Mouse (Mus musculus) kidney, postnatal 36 days (tissue): ENCODE measurements around the gene Pabpc1l.
"Not testable (repeated sequence)": the region's sequence is repeated elsewhere in the genome, so short reads cannot be mapped to it uniquely, and the experiment has no call there.

Experiments
- DNase-seq, 2 experiments: peaks; one replicate each; pipeline ENCODE4 v3.0.0; 2021 to 2022; ENCODE audit warnings: mixed read lengths in 2 of 2

The Pabpc1l gene

GRCm38 (mm10) chr2:164038407-164039028, 13.3 kb downstream of the Pabpc1l start:
- DNase-seq: no peak

DNA sequence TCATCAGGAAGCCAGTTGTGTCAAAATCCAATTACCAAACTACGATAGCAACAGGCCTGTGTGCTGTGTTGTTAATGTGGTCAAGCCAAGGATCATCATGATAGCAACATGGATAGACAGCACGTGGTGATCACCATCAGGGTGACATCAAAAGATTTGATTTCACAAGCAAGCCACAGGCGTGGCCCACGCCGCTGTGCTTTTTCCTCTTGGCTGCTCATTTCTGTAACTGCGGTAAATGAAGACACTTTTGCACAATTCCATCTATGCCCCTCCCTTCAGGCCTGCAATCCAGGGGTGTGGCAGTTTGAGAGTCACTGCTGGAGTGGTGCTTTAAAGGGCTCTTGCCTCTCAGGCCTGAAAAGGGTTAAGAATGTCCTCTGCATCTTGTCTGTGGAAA, 15.7 kb downstream of the Pabpc1l start:
- no peak for DNase-seq

DNA sequence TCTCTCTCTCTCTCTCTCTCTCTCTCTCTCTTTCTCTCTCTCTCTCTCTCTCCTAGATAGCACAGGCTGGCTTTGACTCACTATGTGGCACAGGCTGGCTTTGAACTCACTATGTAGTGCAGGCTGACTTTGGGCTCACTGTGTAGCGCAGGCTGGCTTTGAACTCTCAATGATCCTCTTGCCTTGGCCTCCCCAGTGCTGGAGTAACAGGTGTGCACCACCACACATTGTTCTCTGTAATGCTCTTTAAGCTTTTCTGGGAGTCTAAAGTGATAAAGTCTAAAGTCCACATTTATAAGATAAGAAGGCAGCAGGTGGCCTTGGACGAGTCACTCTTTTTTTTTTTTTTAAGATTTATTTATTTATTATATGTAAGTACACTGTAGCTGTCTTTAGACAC, 16.3 kb downstream of the Pabpc1l start:
- no peak for DNase-seq

- DNase-seq: peak; percentile 38 to 60
Observed at GRCm38 (mm10) chr2:164047197-164047690, 22.0 kb downstream of the Pabpc1l start.

DNA sequence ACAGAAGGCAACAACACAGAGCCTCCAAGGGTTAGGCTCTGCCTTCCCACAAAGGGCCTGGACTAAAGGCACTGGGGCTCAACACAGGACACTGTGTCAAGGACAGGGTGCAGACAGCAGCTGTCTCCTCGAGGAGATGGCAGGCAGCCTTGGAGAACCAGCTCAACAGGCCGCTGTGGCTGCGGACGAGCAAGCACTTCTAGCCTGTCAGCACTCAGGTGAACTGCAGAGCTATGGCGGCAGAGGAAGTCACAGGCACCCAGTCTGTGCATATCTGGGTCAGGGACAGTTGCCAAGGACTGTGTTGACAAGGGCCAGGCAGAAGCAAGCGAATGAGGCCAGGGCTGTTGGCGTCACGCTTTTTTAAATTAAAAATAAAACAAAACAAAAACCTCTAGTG, 28.5 kb downstream of the Pabpc1l start:
- DNase-seq: peak; percentile 37 to 44

- DNase-seq: no peak
Observed at GRCm38 (mm10) chr2:164054671-164055070, 29.4 kb downstream of the Pabpc1l start.

GRCm38 (mm10) chr2:164059634-164060235, 34.5 kb downstream of the Pabpc1l start:
- peak in 1 of 2 experiments; percentile 23 for DNase-seq

- no peak for DNase-seq
Observed at GRCm38 (mm10) chr2:164070142-164070764, 45.0 kb downstream of the Pabpc1l start, which contains the start of gene Stk4. Stk4 (plus strand) TSS chr2:164070322.

DNA sequence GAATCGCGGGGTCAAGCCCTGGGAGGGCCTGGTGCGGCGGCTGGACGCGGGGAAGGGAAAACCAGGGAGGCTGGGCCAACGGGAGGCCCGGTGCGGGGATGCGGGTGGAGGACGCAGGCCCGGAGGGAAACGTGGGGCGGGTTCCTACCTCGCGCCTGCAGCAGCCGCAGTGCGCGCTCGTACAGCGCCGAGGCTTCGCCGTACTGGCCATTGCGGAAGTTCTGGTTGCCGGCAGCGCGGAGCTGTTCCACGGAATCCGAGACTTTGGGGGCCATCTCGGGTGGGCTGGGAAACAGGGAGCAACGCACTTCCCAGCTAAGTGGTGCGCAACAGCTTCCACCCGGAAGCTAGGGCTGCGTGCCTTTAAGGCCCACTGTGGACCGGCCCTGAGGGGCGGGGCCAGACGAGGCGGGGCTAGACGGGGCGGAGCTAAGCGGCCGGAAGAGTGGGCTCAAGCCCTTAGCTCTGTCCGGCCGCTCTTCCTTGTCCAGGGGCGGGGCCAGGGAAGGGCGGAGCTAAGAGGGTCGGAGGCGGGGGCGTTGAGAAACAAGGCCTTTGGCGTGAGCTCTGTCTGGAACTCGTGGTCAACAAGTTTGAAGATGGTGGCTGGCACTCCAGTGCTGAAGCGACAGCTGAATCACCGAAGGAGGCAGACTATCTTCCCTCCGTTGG, 45.7 kb downstream of the Pabpc1l start, which contains the start of gene Tomm34:
Gene Tomm34 (minus strand): TSS at position 405 of the 672 bp plus-strand sequence.
- DNase-seq: peak; percentile 97 to 99

- DNase-seq: not testable (repeated sequence)
Observed at GRCm38 (mm10) chr2:164071437-164071820, 46.2 kb downstream of the Pabpc1l start.

- no peak for DNase-seq
Observed at GRCm38 (mm10) chr2:164072109-164072508, 46.9 kb downstream of the Pabpc1l start.

- no peak for DNase-seq
Observed at GRCm38 (mm10) chr2:164073120-164073519, 47.9 kb downstream of the Pabpc1l start.

DNA sequence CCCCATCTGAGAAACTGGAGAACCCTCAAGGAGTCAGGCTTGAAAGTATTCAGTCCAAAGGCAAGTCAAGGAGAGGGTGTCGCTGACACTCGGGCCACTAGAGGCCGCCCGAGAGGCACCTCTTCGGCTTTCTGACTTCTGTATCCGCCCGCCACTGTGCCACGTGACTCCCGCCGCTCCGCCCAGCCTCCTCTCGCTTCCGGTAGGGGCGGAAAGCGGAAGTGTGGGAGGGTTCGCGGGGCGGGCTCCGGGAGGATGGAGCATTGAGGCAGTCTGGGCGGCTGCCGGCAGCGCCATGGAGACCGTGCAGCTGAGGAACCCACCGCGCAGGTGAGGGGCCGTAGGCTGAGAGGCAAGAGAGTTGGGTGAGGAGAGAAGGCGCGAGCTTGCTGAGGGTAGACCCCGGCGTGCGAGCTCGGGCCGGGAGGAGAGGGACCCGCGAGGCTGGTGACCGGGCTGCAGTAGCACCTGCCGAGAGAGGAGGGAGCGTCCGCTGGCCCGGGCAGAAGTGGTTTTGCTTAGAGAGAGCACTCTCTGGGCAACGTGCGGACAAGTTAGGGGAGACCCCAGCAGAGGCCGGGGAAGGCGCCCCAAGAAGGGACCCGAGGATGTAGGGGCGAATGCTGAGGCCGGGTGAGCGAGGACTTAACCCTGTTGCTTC, 48.8 kb downstream of the Pabpc1l start:
- DNase-seq: peak; percentile 98 to 99

DNA sequence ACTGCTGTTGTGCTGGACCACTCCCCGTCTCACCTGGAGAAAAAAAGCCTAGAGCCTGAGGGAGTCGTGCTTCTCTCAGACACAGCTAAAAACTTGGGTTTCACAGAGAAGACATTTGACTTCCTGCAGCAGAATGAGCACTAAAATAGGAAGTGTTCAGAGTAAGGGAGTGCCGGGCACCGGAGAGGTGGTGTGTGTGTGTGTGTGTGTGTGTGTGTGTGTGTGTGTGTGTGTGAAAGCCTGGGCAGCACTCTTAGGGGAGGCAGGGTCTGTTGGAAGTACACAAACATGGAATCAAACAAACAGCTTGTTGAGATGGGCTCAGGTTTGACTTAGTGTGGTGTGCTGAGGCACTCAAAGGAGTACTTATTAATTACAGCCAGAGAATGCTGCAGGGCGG, 49.8 kb downstream of the Pabpc1l start:
- DNase-seq: no peak

GRCm38 (mm10) chr2:164076874-164077425, 51.7 kb downstream of the Pabpc1l start:
- no peak for DNase-seq

- DNase-seq: no peak
Observed at GRCm38 (mm10) chr2:164077875-164078274, 52.6 kb downstream of the Pabpc1l start.

DNA sequence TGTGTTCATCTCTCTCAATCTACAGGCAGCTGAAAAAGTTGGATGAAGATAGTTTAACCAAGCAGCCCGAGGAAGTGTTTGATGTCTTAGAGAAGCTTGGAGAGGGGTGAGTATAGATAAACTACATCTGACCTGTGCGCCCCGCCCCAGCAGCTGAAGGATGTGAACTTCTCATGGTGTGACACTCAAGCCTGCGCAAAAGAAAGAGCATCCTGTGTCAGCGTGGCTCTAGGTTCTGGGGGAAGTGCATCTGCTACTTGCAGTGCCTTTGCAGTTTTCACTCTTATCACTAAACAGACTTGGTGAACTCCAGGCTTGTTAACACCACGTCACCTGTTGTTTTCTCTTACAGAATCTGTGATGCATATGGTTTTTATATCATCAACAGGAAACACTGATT, 54.2 kb downstream of the Pabpc1l start:
- no peak for DNase-seq

GRCm38 (mm10) chr2:164081577-164081976, 56.3 kb downstream of the Pabpc1l start:
- DNase-seq: no peak

DNA sequence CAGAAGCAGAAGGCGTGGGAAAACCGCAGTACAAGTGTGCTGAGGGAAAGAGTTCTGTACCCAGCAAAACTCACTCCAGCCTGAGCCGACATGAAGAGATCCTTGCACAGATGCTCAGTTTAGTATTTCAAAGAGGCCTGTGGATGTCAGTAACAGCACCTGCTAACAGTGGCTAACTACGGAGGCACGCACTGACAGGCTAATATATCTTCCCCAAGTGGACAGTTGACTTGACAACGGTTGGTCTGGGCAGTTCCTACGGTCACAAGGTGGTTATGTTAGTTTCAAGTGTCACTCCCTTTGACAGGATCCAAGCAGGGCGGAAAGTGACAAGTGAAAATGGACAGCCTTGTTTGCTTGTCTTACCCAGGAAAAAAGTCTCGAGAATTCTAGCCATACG, 56.9 kb downstream of the Pabpc1l start:
- DNase-seq: no peak

GRCm38 (mm10) chr2:164083609-164084341, 58.5 kb downstream of the Pabpc1l start:
- peak in 1 of 2 experiments; percentile 12 for DNase-seq

DNA sequence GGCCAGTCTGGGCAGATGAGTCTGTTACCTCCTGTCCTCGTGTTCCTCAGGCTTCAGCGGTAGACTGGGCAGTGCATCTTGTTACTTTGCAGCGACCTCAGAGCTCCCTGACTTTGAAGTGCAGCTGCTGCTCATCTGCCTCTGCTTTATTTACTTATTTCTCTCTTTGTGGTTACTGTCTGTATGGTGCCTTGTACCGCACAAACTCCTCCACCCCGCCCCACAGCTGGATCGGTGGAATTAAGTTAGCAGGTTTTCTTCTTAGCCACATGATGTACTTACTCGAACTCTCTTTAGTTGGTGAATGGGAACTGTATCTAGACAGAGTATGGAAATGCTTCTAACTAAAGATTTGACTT, 59.1 kb downstream of the Pabpc1l start:
- DNase-seq: no peak
